Mouse (Mus musculus): ENCODE data around the gene Cdh13.

DNA sequence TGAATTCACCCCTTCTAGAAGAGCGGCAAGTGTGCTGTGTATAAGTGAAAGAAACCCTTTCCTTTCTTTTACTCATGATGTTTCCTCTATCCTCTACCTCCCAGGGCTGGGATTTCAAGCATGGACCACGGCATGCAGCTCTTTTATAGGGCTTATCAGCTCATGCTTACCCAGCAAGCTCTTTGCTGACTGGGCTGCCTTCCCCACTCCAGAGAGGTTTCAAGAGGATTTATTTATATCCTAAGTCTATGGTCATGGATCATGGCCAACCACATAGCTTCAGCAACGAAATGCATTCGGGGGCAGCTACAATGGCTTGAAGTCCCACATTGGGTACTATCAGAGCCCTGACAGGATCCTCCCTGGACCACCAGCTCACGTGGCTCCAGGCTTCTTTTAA lies 304.4 kb downstream of the Cdh13 start:
- TF ChIP-seq TAL1 (IDR thresholded peaks at IDR 0.05; ENCODE audit: low read length), result no peak
- no peak for TF ChIP-seq GATA1 (IDR thresholded peaks at IDR 0.05; ENCODE audit: low read length)

All from erythroblast, embryonic 14.5 days (primary cell).